Mouse (Mus musculus): ENCODE measurements around the gene Tars.
A peak's percentile ranks its signal among the peaks of the same experiment; 100 is the strongest.

The Tars gene

GRCm38 (mm10) chr15:11399356-11400067 is at the start of gene Tars:
Gene Tars (minus strand): TSS chr15:11399665.
- DNase-seq (ENCODE audit: low read depth, low spot score) = peak; percentile 99
- H3K27me3 ChIP-seq (ENCODE audit: control insufficient read depth, insufficient read depth, low read length, poor library complexity, severe bottlenecking) = no peaks in the 10 kb centered on the region
- H3K36me3 ChIP-seq (ENCODE audit: control insufficient read depth, insufficient read depth, low read length, poor library complexity, severe bottlenecking) = no peaks in the 10 kb centered on the region

DNA sequence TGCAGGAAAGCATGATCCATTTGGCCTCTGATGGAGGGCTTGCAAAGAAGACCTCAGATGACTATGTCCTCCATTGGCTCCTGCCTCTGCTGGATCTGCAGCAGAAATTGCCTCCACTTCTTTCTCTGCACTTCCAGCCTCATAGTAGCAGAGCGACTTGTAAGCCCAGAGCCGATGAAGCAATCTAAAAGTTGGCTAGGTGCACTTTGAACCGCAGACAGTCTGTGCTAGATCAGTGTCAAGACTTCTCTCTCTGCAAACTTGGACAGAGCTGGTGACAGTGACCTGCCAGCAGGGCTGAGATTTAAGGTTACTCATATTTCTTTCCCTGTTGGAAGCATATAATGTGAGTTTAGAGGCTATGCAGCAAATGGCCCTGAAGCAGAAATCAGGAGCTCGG is 37.9 kb upstream of the Tars start:
- no peaks in the 10 kb centered on the region for H3K36me3 ChIP-seq (ENCODE audit: control insufficient read depth, insufficient read depth, low read length, poor library complexity, severe bottlenecking)
- no peaks in the 10 kb centered on the region for H3K27me3 ChIP-seq (ENCODE audit: control insufficient read depth, insufficient read depth, low read length, poor library complexity, severe bottlenecking)
- DNase-seq (ENCODE audit: low read depth, low spot score) = no peak

DNA sequence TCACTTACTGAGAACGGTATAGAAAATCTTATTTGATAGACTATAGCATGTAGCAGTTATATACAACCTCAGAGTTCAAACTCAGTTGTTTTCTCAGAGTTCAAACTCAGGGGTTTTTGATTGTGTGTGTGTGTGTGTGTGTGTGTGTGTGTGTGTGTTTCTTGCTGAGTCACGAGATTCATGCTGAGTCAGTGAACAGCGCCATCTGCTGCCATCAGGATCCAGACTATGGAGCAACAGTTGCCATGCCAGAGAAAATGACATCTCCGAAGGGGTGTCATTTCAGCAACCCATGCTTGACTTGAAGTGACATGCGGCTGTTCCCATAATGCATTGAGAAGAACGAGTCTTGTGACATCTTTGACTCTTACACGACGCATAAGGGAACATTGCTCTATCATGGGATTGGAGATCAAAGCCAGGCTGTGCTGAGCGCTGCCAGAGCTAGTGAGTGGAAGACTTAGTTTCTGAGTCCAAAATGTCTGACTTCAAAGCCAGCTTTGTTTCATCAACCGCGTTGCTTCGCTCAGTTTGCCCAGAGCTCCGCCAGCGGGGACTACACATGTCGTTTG is 37.3 kb upstream of the Tars start:
- DNase-seq (ENCODE audit: low read depth, low spot score) = no peak
- Histone ChIP-seq H3K27me3 (ENCODE audit: control insufficient read depth, insufficient read depth, low read length, poor library complexity, severe bottlenecking) (no peaks in the 10 kb centered on the region), H3K36me3 (ENCODE audit: control insufficient read depth, insufficient read depth, low read length, poor library complexity, severe bottlenecking) (no peaks in the 10 kb centered on the region)

- no peaks in the 10 kb centered on the region for H3K36me3 ChIP-seq (ENCODE audit: control insufficient read depth, insufficient read depth, low read length, poor library complexity, severe bottlenecking)
- no peaks in the 10 kb centered on the region for H3K27me3 ChIP-seq (ENCODE audit: control insufficient read depth, insufficient read depth, low read length, poor library complexity, severe bottlenecking)
These were observed 27.4 kb upstream of the Tars start for GRCm38 (mm10) chr15:11426899-11427298.

DNA sequence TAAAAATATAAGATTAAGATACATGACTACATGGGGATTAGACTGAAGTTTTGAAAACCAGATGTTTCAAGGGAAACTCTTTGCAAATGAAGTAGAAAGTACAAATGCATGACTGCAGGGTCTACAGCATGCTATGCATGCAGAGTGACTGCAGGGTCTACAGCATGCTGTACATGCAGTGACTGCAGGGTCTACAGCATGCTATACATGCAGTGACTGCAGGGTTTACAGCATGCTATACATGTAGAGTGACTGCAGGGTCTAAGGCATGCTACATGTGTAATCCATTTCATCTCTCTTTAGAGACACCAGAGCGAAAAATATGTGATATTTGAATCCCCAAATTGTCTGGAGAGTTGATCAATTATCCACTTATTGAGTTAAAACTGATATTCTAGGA is 14.0 kb upstream of the Tars start:
- DNase-seq (ENCODE audit: low read depth, low spot score) = no peak
- Histone ChIP-seq H3K36me3 (ENCODE audit: control insufficient read depth, insufficient read depth, low read length, poor library complexity, severe bottlenecking) (no peaks in the 10 kb centered on the region), H3K27me3 (ENCODE audit: control insufficient read depth, insufficient read depth, low read length, poor library complexity, severe bottlenecking) (no peaks in the 10 kb centered on the region)

More at GRCm38 (mm10) chr15:11426899-11427298, 27.4 kb upstream of the Tars start:
- no peak for DNase-seq (ENCODE audit: low read depth, low spot score)

DNA sequence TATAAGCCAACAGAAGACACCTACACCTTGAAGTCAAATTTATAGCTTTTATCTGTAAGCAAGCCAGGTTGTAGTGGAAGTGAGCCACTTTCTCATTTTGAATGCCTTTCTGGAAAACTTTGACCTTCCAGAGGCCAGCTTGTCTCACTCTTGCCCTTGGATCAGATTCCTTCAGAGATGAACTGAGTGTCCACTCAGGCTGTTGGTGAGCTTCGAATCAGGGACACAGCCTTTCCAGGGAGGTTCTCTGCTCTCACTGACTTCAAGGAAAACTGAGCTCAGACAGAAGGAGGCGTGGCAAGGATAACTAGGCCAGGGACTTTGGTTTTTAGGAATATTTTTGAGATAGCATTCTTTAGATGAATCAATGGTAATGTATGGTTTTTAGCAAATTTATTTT is 13.1 kb upstream of the Tars start:
- no peaks in the 10 kb centered on the region for H3K27me3 ChIP-seq (ENCODE audit: control insufficient read depth, insufficient read depth, low read length, poor library complexity, severe bottlenecking)
- no peaks in the 10 kb centered on the region for H3K36me3 ChIP-seq (ENCODE audit: control insufficient read depth, insufficient read depth, low read length, poor library complexity, severe bottlenecking)
- no peak for DNase-seq (ENCODE audit: low read depth, low spot score)

DNA sequence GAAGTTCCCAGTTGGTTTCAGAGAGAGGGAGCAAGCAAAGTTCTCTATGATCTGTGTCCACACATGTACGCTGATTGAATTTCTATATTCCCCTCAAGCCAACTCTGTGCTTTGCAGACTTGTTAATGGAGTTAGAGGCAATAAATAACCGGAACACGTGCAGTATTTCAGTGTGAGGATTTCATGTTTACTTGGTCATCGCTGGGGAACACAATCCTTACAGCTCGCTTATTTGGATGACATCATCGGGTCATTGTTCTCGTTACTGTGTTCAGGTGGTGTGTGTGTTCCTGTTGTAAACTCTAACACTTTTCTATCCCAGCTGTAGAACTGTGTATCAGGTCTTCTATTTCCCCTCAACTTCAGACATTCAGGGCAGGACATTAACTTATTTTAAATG is 12.4 kb upstream of the Tars start:
- Histone ChIP-seq H3K36me3 (ENCODE audit: control insufficient read depth, insufficient read depth, low read length, poor library complexity, severe bottlenecking) (no peaks in the 10 kb centered on the region), H3K27me3 (ENCODE audit: control insufficient read depth, insufficient read depth, low read length, poor library complexity, severe bottlenecking) (no peaks in the 10 kb centered on the region)
- DNase-seq (ENCODE audit: low read depth, low spot score) = no peak

DNA sequence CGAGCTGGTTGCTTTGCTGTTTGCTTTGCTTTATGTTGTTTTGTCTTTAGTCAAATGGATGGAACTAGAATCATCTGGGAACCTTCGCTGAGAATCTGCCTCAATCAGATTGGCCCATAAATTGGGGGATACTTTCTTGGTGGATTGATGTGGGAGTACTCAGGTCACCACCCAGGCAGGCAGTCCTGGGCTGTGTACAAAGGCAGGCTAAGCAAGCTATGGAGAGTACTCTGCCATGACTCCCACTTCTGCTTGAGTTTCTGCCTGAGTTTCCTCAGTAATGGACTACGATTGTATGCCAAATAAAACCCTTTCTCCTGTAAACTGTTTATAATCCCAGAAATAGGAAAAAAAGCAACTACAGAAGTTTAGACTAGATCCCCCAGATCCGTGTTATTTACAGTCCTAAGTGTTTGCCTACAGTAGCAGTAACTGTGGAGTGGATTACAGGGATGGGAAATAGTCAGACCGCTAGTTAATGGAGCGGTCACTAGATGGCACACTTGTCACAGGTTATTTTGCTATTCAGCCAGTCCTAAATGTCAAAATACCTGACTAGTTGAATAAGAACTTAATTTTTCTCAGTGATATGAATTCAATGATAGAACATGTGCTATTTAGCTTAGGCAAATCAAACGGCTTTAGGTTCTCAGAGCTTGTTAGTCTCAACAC is 8.8 kb upstream of the Tars start:
- peak; percentile 70 for DNase-seq (ENCODE audit: low read depth, low spot score)
- Histone ChIP-seq H3K36me3 (ENCODE audit: control insufficient read depth, insufficient read depth, low read length, poor library complexity, severe bottlenecking) (no peaks in the 10 kb centered on the region), H3K27me3 (ENCODE audit: control insufficient read depth, insufficient read depth, low read length, poor library complexity, severe bottlenecking) (no peaks in the 10 kb centered on the region)

GRCm38 (mm10) chr15:11407381-11407780 is 7.9 kb upstream of the Tars start:
- DNase-seq (ENCODE audit: low read depth, low spot score) = peak; percentile 90
- Histone ChIP-seq H3K36me3 (ENCODE audit: control insufficient read depth, insufficient read depth, low read length, poor library complexity, severe bottlenecking) (no peaks in the 10 kb centered on the region), H3K27me3 (ENCODE audit: control insufficient read depth, insufficient read depth, low read length, poor library complexity, severe bottlenecking) (no peaks in the 10 kb centered on the region)

DNA sequence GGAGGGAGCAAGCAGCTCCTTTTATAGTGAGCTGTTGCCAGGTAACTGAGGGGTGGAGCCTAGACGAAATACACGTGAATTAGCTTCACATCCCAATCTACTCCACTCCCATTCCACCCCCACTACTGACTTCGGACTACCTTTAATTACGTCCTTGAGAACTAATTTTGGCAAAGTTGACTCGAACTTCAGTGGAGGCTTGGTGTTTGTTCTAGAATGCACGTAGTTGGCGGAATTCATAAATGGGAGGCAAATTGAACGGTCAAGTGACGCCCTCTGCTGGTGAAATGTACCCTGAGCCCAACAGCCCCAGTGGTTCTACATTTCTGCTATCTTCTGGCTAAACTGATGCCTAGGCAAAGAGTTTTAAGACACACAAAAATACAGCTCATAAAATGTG is 7.3 kb upstream of the Tars start:
- DNase-seq (ENCODE audit: low read depth, low spot score) = peak; percentile 48
- Histone ChIP-seq H3K36me3 (ENCODE audit: control insufficient read depth, insufficient read depth, low read length, poor library complexity, severe bottlenecking) (no peaks in the 10 kb centered on the region), H3K27me3 (ENCODE audit: control insufficient read depth, insufficient read depth, low read length, poor library complexity, severe bottlenecking) (no peaks in the 10 kb centered on the region)

DNA sequence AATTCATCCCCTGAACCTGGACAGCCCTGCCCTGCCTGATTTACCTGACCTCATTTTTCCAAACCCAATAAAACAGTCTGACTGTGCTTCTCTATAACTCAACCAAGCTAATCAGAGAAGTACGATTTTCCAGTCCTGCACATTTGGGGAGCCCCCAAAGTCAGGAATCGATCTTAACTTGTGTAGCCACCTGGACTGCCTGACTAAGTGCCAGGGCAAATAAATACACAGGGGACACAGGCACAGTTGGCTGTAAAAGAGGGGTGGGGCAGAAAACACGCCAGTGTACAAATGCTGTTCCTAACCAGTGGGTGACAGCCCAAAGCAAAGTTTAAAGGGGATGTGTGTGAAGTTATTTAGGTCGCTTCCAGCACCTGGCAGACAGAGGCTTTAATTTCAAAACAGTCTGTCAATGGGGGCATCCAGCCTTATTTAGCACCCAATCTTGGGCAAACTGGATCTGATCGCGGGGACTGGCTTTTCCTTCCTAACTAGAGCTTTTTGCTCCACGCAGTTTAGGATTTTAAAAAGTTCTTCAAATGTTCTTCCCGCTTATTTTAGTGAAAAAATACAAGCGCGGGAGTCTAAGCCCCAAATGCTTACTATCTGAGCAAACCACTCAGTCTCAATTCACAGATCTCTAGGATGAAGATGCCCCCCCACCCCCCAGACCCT is 652 bp downstream of the Tars start:
- peak; percentile 12 for DNase-seq (ENCODE audit: low read depth, low spot score)
- peaks cover 3% of the 10 kb centered on the region for H3K36me3 ChIP-seq (ENCODE audit: control insufficient read depth, insufficient read depth, low read length, poor library complexity, severe bottlenecking)
- no peaks in the 10 kb centered on the region for H3K27me3 ChIP-seq (ENCODE audit: control insufficient read depth, insufficient read depth, low read length, poor library complexity, severe bottlenecking)

DNA sequence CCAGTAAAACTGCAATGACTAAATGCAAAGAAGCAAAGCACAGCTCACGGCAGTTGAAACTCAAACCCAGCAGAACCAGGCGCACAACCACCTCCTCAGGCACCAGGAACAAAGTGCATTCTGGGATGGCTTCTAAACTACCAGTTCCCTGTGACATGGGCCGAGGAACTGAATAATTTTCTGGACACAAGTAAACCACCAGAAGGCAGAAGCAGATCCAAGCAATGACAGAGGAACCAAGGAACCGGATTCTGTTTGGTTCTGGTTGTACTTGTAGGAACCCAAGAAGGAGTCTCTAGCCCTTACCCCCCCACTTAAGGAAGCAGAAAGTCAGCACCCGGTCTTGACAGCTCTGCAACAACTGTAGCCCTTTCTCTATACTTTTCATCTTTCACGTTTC is 3.0 kb downstream of the Tars start:
- no peaks in the 10 kb centered on the region for H3K27me3 ChIP-seq (ENCODE audit: control insufficient read depth, insufficient read depth, low read length, poor library complexity, severe bottlenecking)
- H3K36me3 ChIP-seq (ENCODE audit: control insufficient read depth, insufficient read depth, low read length, poor library complexity, severe bottlenecking) = peaks cover 8% of the 10 kb centered on the region
- DNase-seq (ENCODE audit: low read depth, low spot score) = no peak

DNA sequence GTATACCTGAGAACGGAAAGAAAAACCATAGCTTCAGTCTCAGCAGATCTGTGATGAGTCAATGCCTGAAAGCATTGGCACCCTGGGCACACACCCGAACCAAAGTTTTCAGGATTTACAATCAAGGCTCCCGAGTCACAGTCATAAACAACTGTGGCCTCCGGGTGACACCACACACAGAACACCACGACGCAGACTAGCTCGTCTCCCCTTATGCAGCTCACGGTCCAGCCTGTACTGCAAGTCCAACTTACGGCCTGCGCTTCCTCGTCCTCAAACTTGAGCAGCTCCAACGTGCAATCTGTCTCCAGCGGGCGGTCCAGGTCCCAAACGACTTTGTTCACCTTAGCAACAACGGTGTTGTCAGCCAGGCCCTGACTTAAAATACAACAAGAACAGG is 6.6 kb downstream of the Tars start:
- H3K36me3 ChIP-seq (ENCODE audit: control insufficient read depth, insufficient read depth, low read length, poor library complexity, severe bottlenecking) = peaks cover 10% of the 10 kb centered on the region
- no peak for DNase-seq (ENCODE audit: low read depth, low spot score)
- H3K27me3 ChIP-seq (ENCODE audit: control insufficient read depth, insufficient read depth, low read length, poor library complexity, severe bottlenecking) = no peaks in the 10 kb centered on the region

DNA sequence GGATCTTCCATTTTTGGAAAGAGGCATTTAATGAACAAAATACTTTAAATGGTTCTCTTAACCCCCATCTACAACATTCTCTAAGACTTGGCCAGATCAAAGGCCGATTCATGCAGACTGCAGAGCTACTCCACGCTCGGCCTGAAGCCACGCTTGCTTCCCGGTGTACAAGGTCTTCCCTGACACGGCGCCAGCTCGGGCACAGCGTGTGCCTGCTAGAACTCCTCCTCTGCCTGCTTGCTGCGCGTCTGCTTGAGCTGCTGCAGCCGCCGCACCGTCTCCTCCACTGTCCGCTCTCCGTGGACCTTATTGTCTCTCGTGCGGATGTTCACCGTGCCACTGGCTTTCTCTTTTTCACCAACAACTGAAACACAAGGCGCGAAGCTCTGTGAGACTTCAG is 15.7 kb downstream of the Tars start:
- no peak for DNase-seq (ENCODE audit: low read depth, low spot score)
- Histone ChIP-seq H3K36me3 (ENCODE audit: control insufficient read depth, insufficient read depth, low read length, poor library complexity, severe bottlenecking) (peaks cover 7% of the 10 kb centered on the region), H3K27me3 (ENCODE audit: control insufficient read depth, insufficient read depth, low read length, poor library complexity, severe bottlenecking) (no peaks in the 10 kb centered on the region)

DNA sequence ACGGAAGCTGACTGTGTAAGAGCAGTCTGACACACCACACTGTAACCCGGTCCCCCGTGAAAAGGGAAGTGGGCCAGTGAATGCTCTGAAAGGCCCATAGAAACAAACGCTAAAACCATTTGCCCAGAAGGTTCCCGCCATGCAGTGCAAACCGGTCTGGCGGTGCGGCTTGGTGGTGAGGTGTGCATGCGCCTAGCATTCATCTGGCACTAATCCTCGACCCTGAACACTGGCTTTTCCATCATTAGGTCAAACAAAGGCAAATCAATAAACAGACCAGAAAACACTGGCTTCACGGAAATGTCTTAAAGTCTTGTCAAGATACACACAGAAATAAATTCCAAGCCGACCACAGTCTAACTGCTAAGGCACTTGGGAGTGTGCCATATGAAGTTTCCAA is 16.9 kb downstream of the Tars start:
- Histone ChIP-seq H3K36me3 (ENCODE audit: control insufficient read depth, insufficient read depth, low read length, poor library complexity, severe bottlenecking) (peaks cover 6% of the 10 kb centered on the region), H3K27me3 (ENCODE audit: control insufficient read depth, insufficient read depth, low read length, poor library complexity, severe bottlenecking) (no peaks in the 10 kb centered on the region)
- no peak for DNase-seq (ENCODE audit: low read depth, low spot score)
